In the genomic region with DNA sequence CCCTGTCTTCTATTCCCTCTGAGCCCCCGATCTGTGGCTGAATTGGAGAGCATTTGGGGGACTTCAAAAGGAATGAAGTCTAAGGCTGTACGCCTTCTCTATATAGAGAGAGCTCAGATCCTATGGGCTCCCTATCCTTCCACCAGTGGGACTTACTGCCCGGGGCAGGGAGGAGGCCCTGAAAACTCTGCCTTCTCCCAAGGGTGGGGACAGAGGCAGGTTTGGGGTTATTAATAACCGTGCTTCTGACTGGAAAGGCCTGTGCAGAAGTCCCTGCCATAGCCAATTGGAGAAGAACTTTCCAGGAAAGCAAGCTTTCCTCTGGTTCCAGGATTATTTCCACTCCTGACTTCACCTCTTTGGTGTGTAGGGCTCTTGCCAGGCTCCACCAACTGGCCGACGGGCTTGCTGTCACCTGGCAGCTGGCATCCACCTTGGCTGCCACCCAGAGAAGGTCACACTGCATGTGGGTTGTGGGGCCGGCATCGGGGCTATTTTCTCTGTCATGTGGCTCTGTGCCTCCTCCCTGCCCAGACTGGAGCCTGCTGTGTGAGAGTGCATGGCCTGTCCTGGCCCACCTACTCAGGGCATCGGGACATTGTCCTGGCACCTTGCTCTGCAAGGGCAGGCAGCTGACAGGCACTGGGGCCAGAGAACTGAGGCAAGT, we compare ENCODE assay signal across 10 mouse cellular contexts.
A peak's percentile ranks its signal among the peaks of the same experiment; 100 is the strongest.
DNase-seq lines count a peak whose midpoint lies in the region; ATAC-seq lines count a peak whose summit lies in the region.
"Had no signal": no experiment of that assay in that cellular context is flagged by ENCODE, and none has a peak within 500 bp of the region (broad histone marks: within the 10 kb centered on the region; RNA-seq: fewer than 3 reads in every experiment).

No protein-coding gene starts in this region.

- H3K27ac ChIP-seq in midbrain, embryonic 10.5 days (replicated peaks): peak overlapping the region; percentile 50
- no peak overlapping the region for H3K27ac ChIP-seq in midbrain, embryonic 15.5 days
- H3K27ac ChIP-seq in heart, embryonic 15.5 days: peak overlapping the region; percentile 76
- H3K27ac ChIP-seq in forebrain, embryonic 11.5 days (ENCODE audit: low read depth, low read length): no peak overlapping the region

- no peak overlapping the region for H3K4me2 ChIP-seq in midbrain, embryonic 15.5 days
- no peak overlapping the region for H3K4me2 ChIP-seq in heart, embryonic 15.5 days
- H3K4me2 ChIP-seq in forebrain, embryonic 11.5 days (ENCODE audit: low read depth, low read length, severe bottlenecking): no peak overlapping the region

- no peak for DNase-seq in midbrain, embryonic 10.5 days (ENCODE audit: low spot score)
- DNase-seq in gastrocnemius, adult 18-20 months (ENCODE audit: low spot score): peak; percentile 95
- DNase-seq in ovary, postnatal 14 days (ENCODE audit: low spot score): no peak
- no peak for DNase-seq in right cerebral cortex, postnatal 36 days (ENCODE audit: low spot score in 2 of 2)
- no peak for DNase-seq in forebrain, embryonic 11.5 days (ENCODE audit: low spot score)

- H3K4me1 ChIP-seq in midbrain, embryonic 10.5 days: peaks cover 18% of the 10 kb centered on the region
- peaks cover 3% of the 10 kb centered on the region; the same call in 1 of the 2 replicates for H3K4me1 ChIP-seq in midbrain, embryonic 15.5 days
- peaks cover 46% of the 10 kb centered on the region for H3K4me1 ChIP-seq in heart, embryonic 15.5 days (replicated peaks)
- H3K4me1 ChIP-seq in forebrain, embryonic 11.5 days (replicated peaks; ENCODE audit: control insufficient read depth, insufficient read depth, low read length): no peaks in the 10 kb centered on the region

- no peaks in the 10 kb centered on the region for H3K9me3 ChIP-seq in midbrain, embryonic 10.5 days (replicated peaks)
- no peaks in the 10 kb centered on the region for H3K9me3 ChIP-seq in midbrain, embryonic 15.5 days
- no peaks in the 10 kb centered on the region for H3K9me3 ChIP-seq in heart, embryonic 15.5 days (replicated peaks)
- H3K9me3 ChIP-seq in forebrain, embryonic 11.5 days (ENCODE audit: control insufficient read depth, low read length): no peaks in the 10 kb centered on the region

- H3K4me3 ChIP-seq in midbrain, embryonic 10.5 days: no peak overlapping the region
- no peak overlapping the region for H3K4me3 ChIP-seq in midbrain, embryonic 15.5 days
- no peak overlapping the region for H3K4me3 ChIP-seq in heart, embryonic 15.5 days
- no peak overlapping the region for H3K4me3 ChIP-seq in forebrain, embryonic 11.5 days (ENCODE audit: low read depth, low read length)
- H3K4me3 ChIP-seq: megakaryocyte, embryonic 14.5 days had no signal

- no peaks in the 10 kb centered on the region for H3K36me3 ChIP-seq in midbrain, embryonic 10.5 days
- no peaks in the 10 kb centered on the region for H3K36me3 ChIP-seq in midbrain, embryonic 15.5 days (replicated peaks)
- H3K36me3 ChIP-seq in heart, embryonic 15.5 days: no peaks in the 10 kb centered on the region
- no peaks in the 10 kb centered on the region for H3K36me3 ChIP-seq in forebrain, embryonic 11.5 days (ENCODE audit: control insufficient read depth, insufficient read depth, low read length)

- H3K9ac ChIP-seq in midbrain, embryonic 15.5 days: no peak overlapping the region
- H3K9ac ChIP-seq in heart, embryonic 15.5 days: no peak overlapping the region
- H3K9ac ChIP-seq in forebrain, embryonic 11.5 days (ENCODE audit: low read length): no peak overlapping the region

- H3K27me3 ChIP-seq in midbrain, embryonic 10.5 days (ENCODE audit: low read depth, poor library complexity, severe bottlenecking): peaks cover 16% of the 10 kb centered on the region; the same call in 1 of the 2 replicates
- H3K27me3 ChIP-seq in midbrain, embryonic 15.5 days (replicated peaks): 0 out of 2 replicates have a peak, but pooled peaks cover 4% of the 10 kb centered on the region
- H3K27me3 ChIP-seq in heart, embryonic 15.5 days: peaks cover 44% of the 10 kb centered on the region
- no peaks in the 10 kb centered on the region for H3K27me3 ChIP-seq in forebrain, embryonic 11.5 days (ENCODE audit: control insufficient read depth, insufficient read depth, low read length)

- 89% methylated on average over 9 of the region's 9 CpGs for WGBS in midbrain, embryonic 10.5 days
- WGBS in midbrain, embryonic 15.5 days: 85% methylated on average over 9 of the region's 9 CpGs
- WGBS in heart, embryonic 15.5 days: 52% methylated on average over 9 of the region's 9 CpGs
- WGBS in forebrain, embryonic 11.5 days: 89% methylated on average over 9 of the region's 9 CpGs

- no peak for ATAC-seq in midbrain, embryonic 15.5 days (replicated peaks)
- peak; percentile 51; the same call in 1 of the 2 replicates for ATAC-seq in heart, embryonic 15.5 days (replicated peaks; ENCODE audit: insufficient number of reproducible peaks, insufficient read depth, low FRiP score, low read depth)
- no peak for ATAC-seq in erythroid progenitor cell, adult 5-6 weeks (replicated peaks; ENCODE audit: low FRiP score, poor library complexity, severe bottlenecking)
- ATAC-seq in forebrain, embryonic 11.5 days (replicated peaks; ENCODE audit: low FRiP score): no peak
- ATAC-seq: intestine, embryonic 16.5 days had no signal

Comparison
In these comparisons a context has a peak if more than half of its experiments do, and no peak if none do; other contexts are left out.
1. H3K27ac ChIP-seq: peak in midbrain, embryonic 10.5 days (single experiment) and heart, embryonic 15.5 days (single experiment); none in midbrain, embryonic 15.5 days (single experiment) and forebrain, embryonic 11.5 days (single experiment).